Mouse (Mus musculus): ENCODE results near the gene Rap1gap2. TPM values are rescaled to one million over a fixed set of nuclear protein-coding genes. Genes with fewer than 3 reads are reported as not detected.

Rap1gap2 gene
- polyA plus RNA-seq, 1 experiment from 2014 or later: 15.8 TPM

DNA sequence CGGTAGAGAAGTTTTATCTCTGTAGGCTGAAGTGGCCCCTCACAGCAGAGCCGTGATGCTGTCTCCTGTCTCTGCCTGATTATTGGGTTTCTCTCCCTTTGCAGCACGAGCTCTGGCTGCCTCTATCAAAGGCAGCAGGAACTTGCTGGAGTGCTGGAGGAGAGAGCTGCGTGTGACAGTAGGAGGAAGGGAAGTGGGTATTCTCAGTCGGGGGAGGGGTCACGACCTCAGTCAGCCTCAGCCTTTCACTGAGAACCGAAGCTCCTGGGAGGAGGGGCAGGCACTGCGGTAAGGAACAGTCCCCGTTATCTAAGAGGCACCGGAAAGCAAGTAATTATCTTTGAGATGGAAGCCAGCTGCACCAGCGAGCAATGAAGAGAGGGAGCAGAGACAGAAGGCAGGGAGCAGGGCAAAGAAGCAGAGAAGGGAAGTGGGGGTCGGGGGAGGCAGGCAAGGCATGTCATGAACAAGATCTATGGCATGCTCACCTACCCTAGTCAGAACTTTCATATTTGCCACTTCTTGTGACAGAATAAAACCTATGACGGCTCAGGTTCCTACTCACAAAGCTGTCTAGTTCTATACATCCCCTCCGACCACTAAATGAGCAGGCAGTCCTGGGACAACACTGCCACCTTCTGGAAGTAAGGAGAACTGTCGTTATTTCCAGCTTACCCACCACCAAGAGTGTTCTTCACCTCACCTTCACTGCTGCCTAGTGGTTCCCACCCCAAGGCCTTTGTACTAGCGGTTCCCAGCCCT is 63.6 kb downstream of the Rap1gap2 start:
- no peaks in the 10 kb centered on the region for H3K36me3 ChIP-seq (replicated peaks)
- H3K27me3 ChIP-seq (replicated peaks): no peaks in the 10 kb centered on the region
- H3K9me3 ChIP-seq: no peaks in the 10 kb centered on the region
- peaks cover 19% of the 10 kb centered on the region for H3K4me1 ChIP-seq
- WGBS: 4% methylated on average over 16 of the region's 16 CpGs
- peak overlapping the region; percentile 27 for H3K9ac ChIP-seq
- peak overlapping the region; percentile 75 for H3K27ac ChIP-seq
- peak; percentile 82 for ATAC-seq (replicated peaks)
- H3K4me3 ChIP-seq: peak overlapping the region; percentile 29
- H3K4me2 ChIP-seq: peak overlapping the region; percentile 59

DNA sequence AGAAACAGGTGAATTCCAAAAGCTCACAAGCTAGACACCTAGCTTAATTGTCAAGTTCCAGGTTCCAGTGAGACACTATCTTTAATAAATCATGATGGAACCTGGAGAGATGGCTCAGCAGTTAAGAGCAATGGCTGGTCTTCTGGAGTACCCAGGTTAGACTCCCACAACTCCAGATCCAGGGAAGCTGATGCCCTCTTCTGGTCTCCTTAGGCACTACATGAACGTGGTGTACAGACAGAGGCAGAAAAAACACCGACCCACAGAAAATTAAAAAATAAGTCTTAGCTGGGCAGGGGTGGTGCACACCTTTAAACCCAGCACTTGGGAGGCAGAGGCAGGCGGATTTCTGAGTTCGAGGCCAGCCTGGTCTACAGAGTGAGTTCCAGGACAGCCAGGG is 64.5 kb downstream of the Rap1gap2 start:
- no peaks in the 10 kb centered on the region for H3K27me3 ChIP-seq (replicated peaks)
- WGBS: 44% methylated on average over 4 of the region's 4 CpGs
- H3K27ac ChIP-seq: no peak overlapping the region
- no peaks in the 10 kb centered on the region for H3K36me3 ChIP-seq (replicated peaks)
- H3K4me1 ChIP-seq: peaks cover 19% of the 10 kb centered on the region
- H3K9ac ChIP-seq: no peak overlapping the region
- no peak; the same call in 1 of the 2 replicates for ATAC-seq (replicated peaks)
- no peak overlapping the region for H3K4me3 ChIP-seq
- H3K4me2 ChIP-seq: no peak overlapping the region
- H3K9me3 ChIP-seq: no peaks in the 10 kb centered on the region

DNA sequence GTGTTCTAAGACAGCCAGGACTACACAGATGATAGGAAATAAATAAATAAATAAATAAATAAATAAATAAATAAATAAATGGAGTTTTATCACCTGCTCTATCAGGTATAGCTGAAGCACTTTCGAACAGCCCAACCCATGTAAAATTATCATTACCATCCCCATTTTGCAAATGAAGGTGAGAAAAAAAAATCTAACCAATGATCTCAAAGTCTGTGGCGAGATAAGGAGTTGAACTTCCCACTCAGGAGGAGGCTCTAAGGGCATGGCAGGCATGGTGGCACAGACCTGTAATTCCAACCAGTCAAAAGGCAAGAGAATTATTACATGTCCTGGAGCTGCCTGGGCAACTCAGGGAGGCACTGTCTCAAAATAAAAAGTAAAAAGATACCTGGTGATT is 65.2 kb downstream of the Rap1gap2 start:
- H3K27me3 ChIP-seq (replicated peaks): no peaks in the 10 kb centered on the region
- no peaks in the 10 kb centered on the region for H3K9me3 ChIP-seq
- H3K4me1 ChIP-seq: peaks cover 19% of the 10 kb centered on the region
- 88% methylated on average over 2 of the region's 2 CpGs for WGBS
- no peak overlapping the region for H3K4me2 ChIP-seq
- no peak overlapping the region for H3K4me3 ChIP-seq
- no peak for ATAC-seq (replicated peaks)
- H3K27ac ChIP-seq: no peak overlapping the region
- no peaks in the 10 kb centered on the region for H3K36me3 ChIP-seq (replicated peaks)
- H3K9ac ChIP-seq: no peak overlapping the region

DNA sequence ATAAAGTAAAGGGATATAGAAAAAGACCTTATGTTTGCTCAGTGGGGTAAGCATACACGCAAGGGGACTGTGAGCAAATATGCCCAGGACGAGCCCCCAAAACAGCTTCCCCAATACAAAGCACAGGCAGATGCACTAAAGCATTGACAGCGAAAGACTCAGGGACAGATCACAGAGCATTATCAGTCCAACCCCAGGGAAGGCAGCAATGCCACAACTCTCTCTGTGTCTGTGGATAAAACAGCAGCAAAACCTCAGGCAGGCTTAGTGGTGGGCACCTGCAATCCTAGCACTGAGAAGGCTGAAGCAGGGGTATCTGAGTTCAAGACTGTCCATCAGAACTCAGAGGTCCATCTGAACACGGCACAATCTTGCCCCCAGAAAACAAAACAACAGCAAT is 73.4 kb downstream of the Rap1gap2 start:
- H3K27me3 ChIP-seq (replicated peaks): no peaks in the 10 kb centered on the region
- H3K9ac ChIP-seq: no peak overlapping the region
- H3K4me2 ChIP-seq: no peak overlapping the region
- 84% methylated on average over 4 of the region's 4 CpGs for WGBS
- no peaks in the 10 kb centered on the region for H3K9me3 ChIP-seq
- no peak for ATAC-seq (replicated peaks)
- H3K4me1 ChIP-seq: no peaks in the 10 kb centered on the region
- H3K4me3 ChIP-seq: no peak overlapping the region
- no peak overlapping the region for H3K27ac ChIP-seq
- no peaks in the 10 kb centered on the region for H3K36me3 ChIP-seq (replicated peaks)

DNA sequence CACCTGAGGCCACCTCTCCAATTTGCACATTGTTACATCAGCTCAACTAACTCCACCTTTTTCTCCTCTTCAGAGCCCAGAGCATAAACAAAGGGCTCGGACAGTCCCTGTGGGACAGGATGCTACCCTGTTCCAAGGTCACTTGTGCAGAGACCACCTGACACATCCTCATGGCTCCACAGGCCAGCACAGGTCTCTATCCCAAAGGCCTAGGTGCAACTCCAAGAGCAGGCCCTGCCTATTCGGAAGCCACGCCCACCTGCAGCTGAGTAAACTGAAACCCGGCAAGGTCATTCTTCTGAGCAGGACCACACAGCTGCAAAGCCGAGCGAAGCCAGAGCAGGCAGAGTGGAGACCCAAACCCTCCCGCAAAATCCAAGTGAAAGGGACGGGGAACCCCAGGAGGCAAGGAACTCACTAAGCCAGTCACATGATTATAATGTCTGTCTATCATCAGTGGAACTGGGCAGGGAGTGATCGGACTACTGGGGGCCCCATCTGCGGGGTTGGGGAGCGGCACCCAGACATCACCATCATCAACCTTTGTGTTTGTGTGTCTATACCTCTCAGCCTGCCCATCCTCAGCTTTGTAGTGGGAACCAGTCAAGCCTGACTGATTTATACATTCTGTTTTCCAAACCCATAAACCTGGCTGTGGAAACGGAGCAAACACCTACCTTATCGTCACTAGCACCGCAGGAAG is 74.4 kb downstream of the Rap1gap2 start:
- no peak overlapping the region for H3K4me2 ChIP-seq
- H3K27ac ChIP-seq: no peak overlapping the region
- H3K9me3 ChIP-seq: no peaks in the 10 kb centered on the region
- 30% methylated on average over 14 of the region's 14 CpGs for WGBS
- no peak overlapping the region for H3K4me3 ChIP-seq
- H3K27me3 ChIP-seq (replicated peaks): no peaks in the 10 kb centered on the region
- H3K9ac ChIP-seq: no peak overlapping the region
- no peak for ATAC-seq (replicated peaks)
- H3K36me3 ChIP-seq (replicated peaks): no peaks in the 10 kb centered on the region
- peaks cover 5% of the 10 kb centered on the region; the same call in 1 of the 2 replicates for H3K4me1 ChIP-seq

DNA sequence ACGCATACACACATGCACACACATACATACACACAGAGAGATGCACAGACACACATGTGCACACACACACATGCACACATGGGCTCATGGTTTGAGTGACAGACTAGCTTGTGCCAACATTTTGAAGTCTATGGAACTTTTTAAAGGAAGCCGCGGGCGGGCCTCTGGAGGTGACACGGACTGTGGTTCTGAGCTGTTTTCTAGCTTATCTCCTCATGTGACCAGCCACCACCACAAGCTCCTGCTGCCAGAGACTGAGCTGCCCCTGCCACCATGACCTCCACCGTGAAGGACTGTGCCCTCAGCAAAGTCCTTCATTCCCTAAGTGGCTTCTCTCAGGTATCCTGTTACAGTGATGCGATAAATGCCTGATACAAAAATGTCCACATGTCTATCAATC is 76.3 kb downstream of the Rap1gap2 start:
- H3K27ac ChIP-seq: no peak overlapping the region
- H3K9ac ChIP-seq: no peak overlapping the region
- H3K27me3 ChIP-seq (replicated peaks): no peaks in the 10 kb centered on the region
- H3K9me3 ChIP-seq: no peaks in the 10 kb centered on the region
- WGBS: 91% methylated on average over 7 of the region's 7 CpGs
- H3K4me3 ChIP-seq: no peak overlapping the region
- no peak for ATAC-seq (replicated peaks)
- H3K36me3 ChIP-seq (replicated peaks): no peaks in the 10 kb centered on the region
- no peak overlapping the region for H3K4me2 ChIP-seq
- H3K4me1 ChIP-seq: peaks cover 7% of the 10 kb centered on the region; the same call in 1 of the 2 replicates

DNA sequence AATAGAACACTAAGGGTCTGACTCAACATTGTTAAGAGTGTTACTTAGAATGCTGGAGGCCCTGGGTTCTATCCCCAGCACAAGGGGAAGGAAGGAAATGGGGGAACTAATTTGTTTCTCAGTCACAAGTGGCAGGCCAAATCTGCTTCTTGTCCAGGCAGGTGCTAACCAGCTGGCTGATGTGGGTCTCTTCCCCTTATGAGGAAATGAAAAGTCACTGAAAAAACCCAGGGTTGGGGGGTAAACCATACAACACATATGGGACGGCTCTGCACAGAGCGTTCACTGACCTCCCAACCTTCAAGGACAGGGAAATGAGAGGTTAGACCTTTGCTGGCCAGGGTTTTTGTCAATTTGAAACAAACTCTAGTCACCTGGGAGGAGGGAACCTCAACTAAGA is 77.7 kb downstream of the Rap1gap2 start:
- peaks cover 7% of the 10 kb centered on the region; the same call in 1 of the 2 replicates for H3K4me1 ChIP-seq
- no peak overlapping the region for H3K27ac ChIP-seq
- 93% methylated on average over 2 of the region's 2 CpGs for WGBS
- no peak overlapping the region for H3K4me3 ChIP-seq
- no peaks in the 10 kb centered on the region for H3K9me3 ChIP-seq
- no peak for ATAC-seq (replicated peaks)
- no peak overlapping the region for H3K9ac ChIP-seq
- no peaks in the 10 kb centered on the region for H3K36me3 ChIP-seq (replicated peaks)
- no peak overlapping the region for H3K4me2 ChIP-seq
- H3K27me3 ChIP-seq (replicated peaks): no peaks in the 10 kb centered on the region

DNA sequence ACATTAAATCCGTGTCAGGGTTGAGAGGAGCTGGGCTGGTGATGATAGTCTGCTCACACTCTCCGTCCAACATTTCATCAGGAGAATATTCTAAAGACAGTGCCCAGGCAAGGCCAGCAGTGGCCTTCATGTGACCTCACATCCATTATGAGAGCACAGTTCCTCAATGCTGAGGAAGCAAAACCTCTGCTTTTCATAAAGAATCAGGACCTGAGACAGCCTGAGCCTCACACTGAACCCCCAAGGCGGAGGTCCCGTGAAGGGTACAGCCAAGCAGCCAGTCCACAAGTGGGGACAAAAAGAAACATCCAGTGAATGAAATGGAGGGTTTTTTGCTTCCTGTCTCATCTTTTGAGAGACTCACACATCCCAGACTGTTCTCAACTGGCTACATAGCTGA is 78.3 kb downstream of the Rap1gap2 start:
- Histone ChIP-seq H3K9ac (no peak overlapping the region), H3K27me3 (replicated peaks) (no peaks in the 10 kb centered on the region), H3K4me1 (peaks cover 11% of the 10 kb centered on the region; the same call in 1 of the 2 replicates), H3K36me3 (replicated peaks) (no peaks in the 10 kb centered on the region), H3K27ac (no peak overlapping the region), H3K4me2 (no peak overlapping the region), H3K4me3 (no peak overlapping the region), H3K9me3 (no peaks in the 10 kb centered on the region)
- 67% methylated on average over 4 of the region's 4 CpGs for WGBS
- ATAC-seq (replicated peaks): no peak

DNA sequence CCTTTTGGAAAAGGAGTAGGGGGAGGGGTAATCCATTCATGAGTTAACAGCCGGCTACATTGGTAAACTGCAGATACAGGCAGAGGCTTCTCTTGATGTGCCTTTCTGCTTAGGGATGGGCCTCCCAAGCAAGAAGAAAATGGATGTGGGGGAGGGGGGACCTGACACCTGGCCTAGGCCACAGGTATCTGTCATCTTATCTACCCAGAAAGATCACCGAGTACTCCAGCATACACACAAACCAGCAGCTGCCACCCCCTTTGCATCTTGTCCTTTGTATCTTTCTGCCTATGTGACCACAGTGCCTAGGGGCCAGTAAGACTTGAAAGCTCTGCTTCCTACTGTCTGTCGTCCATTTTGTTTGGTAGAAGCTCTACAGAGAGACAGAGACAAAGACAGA is 79.0 kb downstream of the Rap1gap2 start:
- no peak overlapping the region for H3K27ac ChIP-seq
- WGBS: 18% methylated on average over 3 of the region's 3 CpGs
- no peak for ATAC-seq (replicated peaks)
- H3K9ac ChIP-seq: no peak overlapping the region
- H3K9me3 ChIP-seq: no peaks in the 10 kb centered on the region
- no peaks in the 10 kb centered on the region for H3K27me3 ChIP-seq (replicated peaks)
- peaks cover 14% of the 10 kb centered on the region for H3K4me1 ChIP-seq
- no peak overlapping the region for H3K4me3 ChIP-seq
- H3K4me2 ChIP-seq: no peak overlapping the region
- H3K36me3 ChIP-seq (replicated peaks): no peaks in the 10 kb centered on the region

DNA sequence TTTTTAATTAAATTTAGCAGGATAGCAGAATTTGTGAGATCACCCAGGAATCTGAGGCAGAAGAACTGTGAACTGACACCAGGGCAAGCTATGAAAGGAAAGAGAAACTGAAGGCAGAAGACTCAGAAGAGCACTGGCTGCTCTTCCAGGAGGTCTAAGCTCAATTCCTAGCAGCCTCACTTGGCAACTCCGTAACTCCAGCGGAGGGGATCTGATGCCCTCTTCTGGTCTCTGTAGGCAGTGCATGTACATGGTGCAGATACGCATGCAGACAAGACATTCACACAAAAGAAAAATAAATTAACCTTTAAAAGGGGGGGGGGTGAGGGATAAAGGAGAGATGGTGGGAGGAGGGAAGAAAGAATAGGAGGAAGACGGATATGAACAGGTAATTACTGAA is 80.9 kb downstream of the Rap1gap2 start:
- H3K4me3 ChIP-seq: no peak overlapping the region
- H3K9ac ChIP-seq: no peak overlapping the region
- WGBS: 54% methylated on average over 4 of the region's 4 CpGs
- no peaks in the 10 kb centered on the region for H3K9me3 ChIP-seq
- H3K4me1 ChIP-seq: peaks cover 14% of the 10 kb centered on the region
- H3K27ac ChIP-seq: no peak overlapping the region
- no peaks in the 10 kb centered on the region for H3K27me3 ChIP-seq (replicated peaks)
- no peak for ATAC-seq (replicated peaks)
- no peak overlapping the region for H3K4me2 ChIP-seq
- no peaks in the 10 kb centered on the region for H3K36me3 ChIP-seq (replicated peaks)

DNA sequence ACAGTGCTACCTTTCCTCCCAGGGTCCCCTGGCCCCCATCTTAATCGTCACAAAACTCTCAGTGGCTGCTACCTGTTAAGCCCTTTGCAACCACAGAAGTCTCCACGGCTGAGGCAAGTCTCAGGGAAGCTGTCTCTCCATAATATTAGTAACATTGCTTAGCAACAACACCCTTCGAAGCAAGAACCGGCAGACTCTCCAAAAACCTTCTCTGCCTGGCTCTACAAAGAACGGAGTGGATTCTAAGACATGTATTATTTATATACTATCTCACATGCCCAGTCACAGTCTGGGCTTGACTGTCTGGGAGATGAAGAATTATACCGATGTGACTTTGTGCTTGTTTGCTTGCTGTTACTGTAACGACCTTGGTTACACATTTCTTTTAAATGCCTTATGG is 83.2 kb downstream of the Rap1gap2 start:
- peaks cover 25% of the 10 kb centered on the region for H3K4me1 ChIP-seq

DNA sequence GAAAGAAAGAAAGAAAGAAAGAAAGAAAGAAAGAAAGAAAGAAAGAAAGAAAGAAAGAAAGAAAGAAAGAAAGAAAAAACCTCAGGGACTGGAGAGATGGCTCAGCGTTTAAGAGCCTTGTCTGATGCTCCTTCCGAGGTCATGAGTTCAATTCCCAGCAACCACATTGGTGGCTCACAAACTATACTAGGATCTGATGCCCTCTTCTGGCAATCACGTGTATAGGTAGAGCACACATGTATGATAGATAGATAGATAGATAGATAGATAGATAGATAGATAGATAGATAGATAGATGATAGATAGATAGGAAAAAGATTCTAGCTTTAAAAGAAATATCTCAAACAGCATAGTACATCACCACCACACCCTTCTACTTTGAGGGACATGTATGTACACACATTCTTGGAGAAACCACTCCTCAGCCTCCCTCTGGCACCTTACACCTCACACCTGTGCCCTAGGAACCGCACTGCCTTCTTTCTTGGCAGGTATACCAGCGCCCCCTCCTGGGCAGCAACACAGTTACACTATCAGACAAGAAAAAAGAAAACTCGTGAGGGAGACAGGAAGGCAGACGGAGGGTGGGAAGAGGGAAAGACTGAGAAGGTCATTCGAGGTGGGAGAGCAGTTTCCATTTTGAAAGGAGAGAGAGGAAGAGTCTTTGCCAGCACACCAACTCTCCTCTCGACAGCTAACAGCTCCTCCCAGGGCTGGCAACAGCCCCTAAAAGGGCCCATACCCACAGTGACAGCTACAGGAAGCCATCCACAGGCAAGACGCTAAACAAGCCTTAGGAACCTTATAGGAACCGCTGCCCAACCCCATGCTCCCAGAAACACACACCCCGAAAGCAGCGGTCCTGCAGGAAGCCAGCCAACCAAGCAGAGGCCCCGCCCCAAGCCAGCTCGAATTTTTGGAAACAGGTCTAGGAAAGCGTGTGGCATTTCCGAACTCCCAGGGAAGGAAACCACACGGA is 84.2 kb downstream of the Rap1gap2 start:
- no peak overlapping the region for H3K9ac ChIP-seq
- H3K9me3 ChIP-seq: no peaks in the 10 kb centered on the region
- WGBS: 20% methylated on average over 18 of the region's 18 CpGs
- no peaks in the 10 kb centered on the region for H3K36me3 ChIP-seq (replicated peaks)
- no peak for ATAC-seq (replicated peaks)
- no peak overlapping the region for H3K4me3 ChIP-seq
- H3K4me1 ChIP-seq: peaks cover 29% of the 10 kb centered on the region
- H3K27me3 ChIP-seq (replicated peaks): peaks cover 10% of the 10 kb centered on the region
- H3K27ac ChIP-seq: no peak overlapping the region
- no peak overlapping the region for H3K4me2 ChIP-seq

More for the DNA sequence above, 83.2 kb downstream of the Rap1gap2 start:
- Histone ChIP-seq H3K27ac (no peak overlapping the region), H3K4me2 (no peak overlapping the region), H3K36me3 (replicated peaks) (no peaks in the 10 kb centered on the region), H3K27me3 (replicated peaks) (peaks cover 10% of the 10 kb centered on the region; the same call in 1 of the 2 replicates), H3K9me3 (no peaks in the 10 kb centered on the region), H3K4me3 (no peak overlapping the region), H3K9ac (no peak overlapping the region)
- no peak for ATAC-seq (replicated peaks)
- 50% methylated on average over 7 of the region's 7 CpGs for WGBS

Data from midbrain, embryonic 15.5 days (tissue).